Comparison of ENCODE assay signal across 12 mouse cellular contexts in the genomic region with DNA sequence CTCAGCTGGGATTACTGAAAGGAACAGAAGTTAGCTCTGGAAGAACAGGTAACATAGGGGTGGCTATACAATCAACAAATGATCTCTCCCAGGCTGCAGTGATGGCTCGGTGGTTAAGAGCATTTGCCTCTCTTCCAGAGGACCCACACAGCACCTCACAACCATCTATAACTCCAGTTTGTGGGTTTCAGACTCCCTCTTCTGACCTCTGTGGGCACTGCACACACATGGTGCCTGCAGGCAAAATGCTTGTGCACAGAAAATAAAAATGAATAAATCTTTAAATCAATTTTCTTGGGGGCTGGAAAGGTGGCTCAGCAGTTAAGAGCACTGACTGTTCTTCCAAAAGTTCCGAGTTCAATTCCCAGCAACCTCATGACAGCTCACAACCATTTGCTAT. TPM values are rescaled to one million over a fixed set of nuclear protein-coding genes. Genes with fewer than 3 reads are reported as not detected.
A peak's percentile ranks its signal among the peaks of the same experiment; 100 is the strongest.
DNase-seq lines count a peak whose midpoint lies in the region; ATAC-seq and TF ChIP-seq lines count a peak whose summit lies in the region.
"Had no signal": no experiment of that assay in that cellular context is flagged by ENCODE, and none has a peak within 500 bp of the region (broad histone marks: within the 10 kb centered on the region; RNA-seq: fewer than 3 reads in every experiment).

No protein-coding gene starts in this region.

- no peak for ATAC-seq in midbrain, postnatal 0 days (ENCODE audit: low FRiP score)
- no peak for ATAC-seq in midbrain, embryonic 13.5 days

- 89% methylated on average over 2 of the region's 2 CpGs for WGBS in heart, adult 2 months
- WGBS in midbrain, postnatal 0 days = 73% methylated on average over 2 of the region's 2 CpGs
- 75% methylated on average over 2 of the region's 2 CpGs for whole genome bisulfite sequencing in midbrain, embryonic 13.5 days

- no peak for TF ChIP-seq POLR2A in heart, adult 2 months (IDR thresholded peaks at IDR 0.05; ENCODE audit: insufficient read depth, low read depth, low read length)

- intact Hi-C loops in heart, adult 2 months (cut with DNase I) = no loop called here
- intact Hi-C loops in left cerebral cortex, postnatal 4 days (cut with DNase I) = no loop called here

- no peak for DNase-seq in heart, adult 2 months
- no peak for DNase-seq in heart, adult 9 months (ENCODE audit: low spot score in 2 of 2)
- DNase-seq in midbrain, postnatal 0 days (ENCODE audit: low spot score) = no peak
- DNase-seq in ES-CJ7 (ENCODE audit: low read depth, low spot score) = peak; percentile 45
- DNase-seq in naive thymus-derived CD4-positive, alpha-beta T cell, adult 2 months (ENCODE audit: low read depth) = peak; percentile 36
- DNase-seq in ovary, postnatal 36 days (ENCODE audit: low spot score) = no peak
- DNase-seq in left cerebral cortex, postnatal 4 days = no peak
- DNase-seq: kidney, adult 9 months had no signal

- H3K4me1 ChIP-seq in heart, adult 2 months (ENCODE audit: control insufficient read depth, insufficient read depth, low read length) = no peaks in the 10 kb centered on the region
- H3K4me1 ChIP-seq in midbrain, postnatal 0 days (ENCODE audit: insufficient read depth, low read length) = no peaks in the 10 kb centered on the region
- H3K4me1 ChIP-seq in midbrain, embryonic 13.5 days (replicated peaks) = no peaks in the 10 kb centered on the region
- H3K4me1 ChIP-seq: embryonic facial prominence, embryonic 12.5 days; neural tube, embryonic 15.5 days had no signal

- H3K4me3 ChIP-seq in heart, adult 2 months = no peak overlapping the region
- no peak overlapping the region for H3K4me3 ChIP-seq in midbrain, postnatal 0 days (ENCODE audit: low read depth, low read length)
- no peak overlapping the region for H3K4me3 ChIP-seq in midbrain, embryonic 13.5 days (replicated peaks)
- H3K4me3 ChIP-seq: embryonic facial prominence, embryonic 12.5 days; megakaryocyte, embryonic 14.5 days; neural tube, embryonic 15.5 days had no signal

- H3K36me3 ChIP-seq in heart, adult 2 months (ENCODE audit: control insufficient read depth, insufficient read depth, low read length) = no peaks in the 10 kb centered on the region
- H3K36me3 ChIP-seq in midbrain, postnatal 0 days (ENCODE audit: insufficient read depth, low read length) = peaks cover 15% of the 10 kb centered on the region
- H3K36me3 ChIP-seq in midbrain, embryonic 13.5 days = peaks cover 11% of the 10 kb centered on the region; the same call in 1 of the 2 replicates
- H3K36me3 ChIP-seq: embryonic facial prominence, embryonic 12.5 days had no signal

- no peaks in the 10 kb centered on the region for H3K27me3 ChIP-seq in heart, adult 2 months (ENCODE audit: control insufficient read depth, insufficient read depth, low read length)
- H3K27me3 ChIP-seq in midbrain, postnatal 0 days (ENCODE audit: insufficient read depth, low read length) = no peaks in the 10 kb centered on the region
- no peaks in the 10 kb centered on the region for H3K27me3 ChIP-seq in midbrain, embryonic 13.5 days
- H3K27me3 ChIP-seq: embryonic facial prominence, embryonic 12.5 days; megakaryocyte, embryonic 14.5 days; neural tube, embryonic 15.5 days had no signal

- no peak overlapping the region for H3K27ac ChIP-seq in heart, adult 2 months
- H3K27ac ChIP-seq in midbrain, postnatal 0 days (ENCODE audit: low read depth, low read length) = no peak overlapping the region
- H3K27ac ChIP-seq in midbrain, embryonic 13.5 days = no peak overlapping the region
- H3K27ac ChIP-seq: embryonic facial prominence, embryonic 12.5 days; neural tube, embryonic 15.5 days had no signal

- H3K9ac ChIP-seq in heart, adult 2 months (ENCODE audit: low read depth, low read length) = no peak overlapping the region
- no peak overlapping the region for H3K9ac ChIP-seq in midbrain, postnatal 0 days (replicated peaks; ENCODE audit: low read length, poor library complexity, severe bottlenecking)
- H3K9ac ChIP-seq in midbrain, embryonic 13.5 days (replicated peaks) = no peak overlapping the region
- H3K9ac ChIP-seq: embryonic facial prominence, embryonic 12.5 days; neural tube, embryonic 15.5 days had no signal

- no peaks in the 10 kb centered on the region for H3K79me2 ChIP-seq in heart, adult 2 months (replicated peaks; ENCODE audit: control insufficient read depth, insufficient read depth, low read length)

- TF ChIP-seq EP300 in heart, adult 2 months (IDR thresholded peaks at IDR 0.05; ENCODE audit: insufficient read depth, low read depth, low read length) = no peak

- TF ChIP-seq CTCF in heart, adult 2 months (IDR thresholded peaks at IDR 0.05) = peak; percentile 60
- TF ChIP-seq CTCF in midbrain, postnatal 0 days (IDR thresholded peaks at IDR 0.05) = peak; percentile 51

- H3K9me3 ChIP-seq in midbrain, postnatal 0 days (ENCODE audit: low read length) = no peaks in the 10 kb centered on the region
- H3K9me3 ChIP-seq in midbrain, embryonic 13.5 days = no peaks in the 10 kb centered on the region
- H3K9me3 ChIP-seq: embryonic facial prominence, embryonic 12.5 days; neural tube, embryonic 15.5 days had no signal

- no peak overlapping the region for H3K4me2 ChIP-seq in midbrain, postnatal 0 days (ENCODE audit: low read depth, low read length, poor library complexity, severe bottlenecking)
- H3K4me2 ChIP-seq in midbrain, embryonic 13.5 days (replicated peaks) = no peak overlapping the region
- H3K4me2 ChIP-seq: embryonic facial prominence, embryonic 12.5 days; neural tube, embryonic 15.5 days had no signal

RNA-seq across cellular contexts. Expression of gene Dbnl, which starts 9.8 kb away (rescaled TPM):
- 10 to 100 TPM; 25.7 to 29.2 TPM for total RNA-seq in heart, adult 2 months (2021)
- 24.4 and 25.6 TPM in 2 replicates for polyA plus RNA-seq in heart, adult 2 months (2012; rRNA removed)
- 82.2 and 90.8 TPM in 2 replicates for total RNA-seq in midbrain, postnatal 0 days (2014; rRNA removed)
- 135 and 143 TPM in 2 replicates for polyA plus RNA-seq in midbrain, postnatal 0 days (2015; fragmentation: Nextera tagmentation; extraction: Ambion mirVana)
- 151 and 155 TPM in 2 replicates for polyA plus RNA-seq in midbrain, embryonic 13.5 days (2015; fragmentation: Nextera tagmentation; extraction: Ambion mirVana)
- total RNA-seq in left cerebral cortex, postnatal 4 days (2021) = 10 to 100 TPM; 89.8 to 92.4 TPM

RNA-seq across cellular contexts. Expression of gene Urgcp, which starts 16.3 kb away (rescaled TPM):
- 10 to 100 TPM; 58.5 to 69.8 TPM for total RNA-seq in heart, adult 2 months (2021)
- polyA plus RNA-seq in heart, adult 2 months (2012; rRNA removed) = 26.1 and 35.7 TPM in 2 replicates
- 53.9 and 56.2 TPM in 2 replicates for total RNA-seq in midbrain, postnatal 0 days (2014; rRNA removed)
- polyA plus RNA-seq in midbrain, postnatal 0 days (2015; fragmentation: Nextera tagmentation; extraction: Ambion mirVana) = 34.2 and 35.0 TPM in 2 replicates
- polyA plus RNA-seq in midbrain, embryonic 13.5 days (2015; fragmentation: Nextera tagmentation; extraction: Ambion mirVana) = 24.9 and 26.5 TPM in 2 replicates
- 10 to 100 TPM; 41.5 to 52.4 TPM for total RNA-seq in left cerebral cortex, postnatal 4 days (2021)

RNA-seq across cellular contexts. Expression of gene Pgam2, which starts 25.1 kb away (rescaled TPM):
- total RNA-seq in heart, adult 2 months (2021) = 100 to 1,000 TPM; 743 to 848 TPM
- polyA plus RNA-seq in heart, adult 2 months (2012; rRNA removed) = 1,153 and 1,176 TPM in 2 replicates
- total RNA-seq in midbrain, postnatal 0 days (2014; rRNA removed) = not detected in 2 replicates
- 2.9 and 3.8 TPM in 2 replicates for polyA plus RNA-seq in midbrain, postnatal 0 days (2015; fragmentation: Nextera tagmentation; extraction: Ambion mirVana)
- 2.3 and 2.6 TPM in 2 replicates for polyA plus RNA-seq in midbrain, embryonic 13.5 days (2015; fragmentation: Nextera tagmentation; extraction: Ambion mirVana)
- total RNA-seq in left cerebral cortex, postnatal 4 days (2021) = 1 to 10 TPM; 1.6 TPM

RNA-seq across cellular contexts. Expression of gene Polm, which starts 59.3 kb away (rescaled TPM):
- total RNA-seq in heart, adult 2 months (2021) = 1 to 10 TPM; 2.1 to 3.3 TPM
- polyA plus RNA-seq in heart, adult 2 months (2012; rRNA removed) = 6.3 and 11.2 TPM in 2 replicates
- total RNA-seq in midbrain, postnatal 0 days (2014; rRNA removed) = 6.6 and 10.7 TPM in 2 replicates
- polyA plus RNA-seq in midbrain, postnatal 0 days (2015; fragmentation: Nextera tagmentation; extraction: Ambion mirVana) = 5.7 and 6.2 TPM in 2 replicates
- polyA plus RNA-seq in midbrain, embryonic 13.5 days (2015; fragmentation: Nextera tagmentation; extraction: Ambion mirVana) = 6.5 and 8.2 TPM in 2 replicates
- 10 to 100 TPM; 16.1 to 16.5 TPM for total RNA-seq in left cerebral cortex, postnatal 4 days (2021)

Comparison
In these comparisons a context has a peak if more than half of its experiments do, and no peak if none do; other contexts are left out.
1. DNase-seq: peak in ES-CJ7 (single experiment) and naive thymus-derived CD4-positive, alpha-beta T cell, adult 2 months (single experiment); none in heart, adult 2 months (0 of 2), heart, adult 9 months (0 of 2), midbrain, postnatal 0 days (single experiment), ovary, postnatal 36 days (single experiment) and left cerebral cortex, postnatal 4 days (single experiment).
2. RNA of gene Pgam2, which starts 25.1 kb away (total RNA-seq): 743 to 848 TPM in heart, adult 2 months; 1.6 TPM in left cerebral cortex, postnatal 4 days and not detected in midbrain, postnatal 0 days; every median in the first group is over 100 times any median in the second.